Mouse (Mus musculus) heart, adult 2 months (tissue): ENCODE data around the gene Serpinb1b.

Experiments
- CTCF ChIP-seq: fragments of 200-600 bp; IDR thresholded peaks from 2 replicates; pipeline ENCODE4 v1.8.1; 2022; ENCODE audit warnings: antibody characterized with exemption, mild to moderate bottlenecking, moderate library complexity
- EP300 ChIP-seq: fragments of 200-500 bp; IDR thresholded peaks from 2 replicates; pipeline ENCODE4 v1.6.1; 2011; ENCODE audit warnings: low read depth, low read length, control low read depth; ENCODE audit not compliant: insufficient read depth
- POLR2A ChIP-seq: fragments of 200-500 bp; IDR thresholded peaks from 2 replicates; pipeline ENCODE4 v1.6.1; 2011; ENCODE audit warnings: mild to moderate bottlenecking, low read depth, low read length, control low read depth; ENCODE audit not compliant: insufficient read depth

GRCm38 (mm10) chr13:33071776-33072175, 6.6 kb upstream of the Serpinb1b start:
- TF ChIP-seq POLR2A = no peak
- TF ChIP-seq CTCF = no peak
- no peak for TF ChIP-seq EP300
